Mouse (Mus musculus): ENCODE measurements at regions not wholly inside any gene's neighbourhood (a gene's known extent, or its start where the extent isn't known, plus 50 kb on each side); places are given as distances from the start of the nearest gene placed in this dataset.

DNA sequence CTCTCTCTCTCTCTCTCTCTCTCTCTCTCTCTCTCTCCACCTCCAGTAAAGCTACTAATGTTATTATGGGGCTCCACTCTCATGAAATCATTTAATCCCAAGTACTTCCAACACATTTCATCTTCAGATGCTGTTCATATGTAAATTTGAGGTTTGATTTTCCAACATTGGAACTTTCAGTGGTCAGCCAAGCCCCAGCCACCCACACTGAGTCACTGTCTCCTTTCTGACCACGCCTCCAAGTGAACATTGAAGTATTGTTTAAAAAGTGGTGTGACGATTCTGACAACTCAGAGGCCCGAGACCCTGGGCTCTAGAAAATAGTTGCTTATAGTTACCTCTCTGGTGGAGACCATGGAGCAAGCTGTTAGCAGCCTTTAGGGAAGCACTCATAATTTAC is 313.3 kb downstream of the Qdpr start:
- WGBS = 47% methylated on average over 3 of the region's 3 CpGs
- H3K27me3 ChIP-seq (ENCODE audit: insufficient read depth, low read length) = no peaks in the 10 kb centered on the region
- H3K9ac ChIP-seq (replicated peaks; ENCODE audit: low read length, poor library complexity, severe bottlenecking) = no peak overlapping the region
- ATAC-seq (ENCODE audit: low FRiP score) (no peak), DNase-seq (ENCODE audit: low spot score) (no peak)
- no peaks in the 10 kb centered on the region for H3K36me3 ChIP-seq (ENCODE audit: insufficient read depth, low read length)
- no peak overlapping the region for H3K4me3 ChIP-seq (ENCODE audit: low read depth, low read length)
- TF ChIP-seq CTCF (IDR thresholded peaks at IDR 0.05) = no peak
- H3K27ac ChIP-seq (ENCODE audit: low read depth, low read length) = no peak overlapping the region
- H3K9me3 ChIP-seq (ENCODE audit: low read length) = no peaks in the 10 kb centered on the region
- H3K4me2 ChIP-seq (ENCODE audit: low read depth, low read length, poor library complexity, severe bottlenecking) = no peak overlapping the region
- no peaks in the 10 kb centered on the region for H3K4me1 ChIP-seq (ENCODE audit: insufficient read depth, low read length)

DNA sequence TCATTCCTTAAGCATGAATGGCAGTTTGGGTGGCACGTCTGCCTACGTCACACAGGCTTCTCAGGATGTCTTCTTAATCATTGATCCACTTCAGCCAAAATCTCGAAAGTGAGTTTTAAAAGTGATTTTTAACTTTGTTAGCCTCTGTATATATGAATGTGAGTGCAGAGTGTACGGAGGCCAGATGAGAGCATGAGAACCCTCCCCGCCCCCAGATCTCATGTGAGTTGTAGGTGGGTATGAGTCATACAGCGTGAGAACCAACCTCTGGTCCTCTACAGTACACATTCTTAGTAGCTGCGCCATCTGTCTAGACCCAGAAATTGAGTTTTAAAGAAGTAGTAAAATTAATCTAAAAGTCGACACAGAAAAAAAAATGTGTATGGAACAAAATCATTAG is 322.1 kb downstream of the Qdpr start:
- no peak for TF ChIP-seq CTCF (IDR thresholded peaks at IDR 0.05)
- ATAC-seq (ENCODE audit: low FRiP score) = no peak
- WGBS = 93% methylated on average over 8 of the region's 8 CpGs
- Histone ChIP-seq H3K4me3 (ENCODE audit: low read depth, low read length) (no peak overlapping the region), H3K9me3 (ENCODE audit: low read length) (no peaks in the 10 kb centered on the region), H3K27ac (ENCODE audit: low read depth, low read length) (no peak overlapping the region), H3K27me3 (ENCODE audit: insufficient read depth, low read length) (no peaks in the 10 kb centered on the region), H3K9ac (replicated peaks; ENCODE audit: low read length, poor library complexity, severe bottlenecking) (no peak overlapping the region), H3K4me1 (ENCODE audit: insufficient read depth, low read length) (no peaks in the 10 kb centered on the region), H3K36me3 (ENCODE audit: insufficient read depth, low read length) (no peaks in the 10 kb centered on the region), H3K4me2 (ENCODE audit: low read depth, low read length, poor library complexity, severe bottlenecking) (no peak overlapping the region)
- DNase-seq (ENCODE audit: low spot score) = no peak

DNA sequence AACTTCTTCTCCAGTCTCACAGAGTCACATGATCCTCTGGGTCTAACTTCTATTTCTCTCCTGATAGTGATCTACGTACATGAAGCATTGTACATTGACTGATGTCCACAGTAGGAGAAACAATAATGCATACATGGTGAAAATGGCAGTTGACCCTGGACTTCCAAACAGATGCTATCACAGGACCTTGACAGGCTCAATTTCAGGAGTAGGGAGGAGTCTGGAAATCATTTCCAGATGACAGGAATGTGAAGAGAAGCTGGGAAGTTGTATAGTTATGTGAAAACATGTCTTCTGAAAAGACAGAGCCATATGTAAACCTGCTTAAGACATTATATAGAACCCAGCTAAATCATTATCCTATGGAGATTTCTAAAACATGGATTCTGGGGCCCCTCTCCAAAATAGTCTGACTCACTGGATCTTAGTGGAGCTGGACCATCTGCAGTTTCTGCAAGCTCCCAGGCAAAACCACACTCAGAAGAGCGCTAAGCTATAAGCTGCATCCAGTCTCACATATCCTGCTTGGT is 322.3 kb upstream of the Ldb2 start:
- 83% methylated on average over 2 of the region's 2 CpGs for WGBS
- DNase-seq (ENCODE audit: low spot score) (no peak), ATAC-seq (ENCODE audit: low FRiP score) (no peak)
- no peaks in the 10 kb centered on the region for H3K4me1 ChIP-seq (ENCODE audit: insufficient read depth, low read length)
- TF ChIP-seq CTCF (IDR thresholded peaks at IDR 0.05) = no peak
- H3K36me3 ChIP-seq (ENCODE audit: insufficient read depth, low read length) = no peaks in the 10 kb centered on the region
- H3K9ac ChIP-seq (replicated peaks; ENCODE audit: low read length, poor library complexity, severe bottlenecking) = no peak overlapping the region
- H3K27ac ChIP-seq (ENCODE audit: low read depth, low read length) = no peak overlapping the region
- no peak overlapping the region for H3K4me3 ChIP-seq (ENCODE audit: low read depth, low read length)
- H3K27me3 ChIP-seq (ENCODE audit: insufficient read depth, low read length) = no peaks in the 10 kb centered on the region
- no peaks in the 10 kb centered on the region for H3K9me3 ChIP-seq (ENCODE audit: low read length)
- H3K4me2 ChIP-seq (ENCODE audit: low read depth, low read length, poor library complexity, severe bottlenecking) = no peak overlapping the region

DNA sequence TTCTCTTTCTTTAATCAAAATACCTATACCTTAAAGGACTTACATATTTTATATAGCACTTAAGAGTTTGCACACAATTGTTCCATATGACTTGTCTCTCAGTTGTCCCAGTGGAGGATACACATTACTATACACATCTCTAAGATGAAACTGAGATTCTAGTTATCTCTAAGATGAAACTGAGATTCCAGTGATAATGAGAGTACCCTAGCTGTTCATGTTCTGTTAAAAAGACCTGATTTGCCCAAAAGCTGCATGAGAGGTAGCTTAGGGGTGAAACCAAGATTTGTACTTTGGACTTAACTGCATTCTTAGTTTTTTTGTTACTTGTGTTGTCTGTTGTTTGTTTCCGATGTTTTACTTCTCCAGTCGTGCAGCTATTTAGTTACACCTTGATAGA is 320.3 kb upstream of the Ldb2 start:
- Histone ChIP-seq H3K4me3 (ENCODE audit: low read depth, low read length) (no peak overlapping the region), H3K9me3 (ENCODE audit: low read length) (no peaks in the 10 kb centered on the region), H3K4me1 (ENCODE audit: insufficient read depth, low read length) (no peaks in the 10 kb centered on the region), H3K27ac (ENCODE audit: low read depth, low read length) (no peak overlapping the region), H3K36me3 (ENCODE audit: insufficient read depth, low read length) (no peaks in the 10 kb centered on the region), H3K4me2 (ENCODE audit: low read depth, low read length, poor library complexity, severe bottlenecking) (no peak overlapping the region), H3K9ac (replicated peaks; ENCODE audit: low read length, poor library complexity, severe bottlenecking) (no peak overlapping the region), H3K27me3 (ENCODE audit: insufficient read depth, low read length) (no peaks in the 10 kb centered on the region)
- WGBS = 98% methylated on average over 2 of the region's 2 CpGs
- ATAC-seq (ENCODE audit: low FRiP score) = no peak
- DNase-seq (ENCODE audit: low spot score) = no peak
- no peak for TF ChIP-seq CTCF (IDR thresholded peaks at IDR 0.05)

DNA sequence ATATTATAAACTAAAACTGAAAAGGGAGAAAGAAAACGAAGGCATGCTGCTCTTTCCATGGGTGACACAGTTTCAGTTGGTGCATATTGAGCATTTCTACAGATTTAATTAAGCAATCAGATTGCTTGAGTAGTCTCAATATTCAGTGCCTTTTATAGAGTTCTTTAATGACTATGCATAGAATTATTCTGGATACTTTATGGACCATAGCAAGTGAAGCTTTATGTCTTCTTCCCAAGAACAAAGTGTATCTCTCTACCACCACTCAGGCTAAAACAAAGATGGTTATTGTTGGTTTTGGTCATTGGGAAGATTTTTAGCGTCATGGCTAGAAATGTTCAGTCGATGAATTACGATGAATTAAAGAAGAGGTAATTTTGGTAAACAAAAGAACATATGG is 311.8 kb upstream of the Ldb2 start:
- Histone ChIP-seq H3K9ac (replicated peaks; ENCODE audit: low read length, poor library complexity, severe bottlenecking) (no peak overlapping the region), H3K27me3 (ENCODE audit: insufficient read depth, low read length) (no peaks in the 10 kb centered on the region), H3K27ac (ENCODE audit: low read depth, low read length) (no peak overlapping the region), H3K4me3 (ENCODE audit: low read depth, low read length) (no peak overlapping the region), H3K36me3 (ENCODE audit: insufficient read depth, low read length) (no peaks in the 10 kb centered on the region), H3K4me1 (ENCODE audit: insufficient read depth, low read length) (no peaks in the 10 kb centered on the region), H3K4me2 (ENCODE audit: low read depth, low read length, poor library complexity, severe bottlenecking) (no peak overlapping the region), H3K9me3 (ENCODE audit: low read length) (no peaks in the 10 kb centered on the region)
- no peak for TF ChIP-seq CTCF (IDR thresholded peaks at IDR 0.05)
- DNase-seq (ENCODE audit: low spot score) (no peak), ATAC-seq (ENCODE audit: low FRiP score) (no peak)
- 91% methylated on average over 4 of the region's 4 CpGs for WGBS

DNA sequence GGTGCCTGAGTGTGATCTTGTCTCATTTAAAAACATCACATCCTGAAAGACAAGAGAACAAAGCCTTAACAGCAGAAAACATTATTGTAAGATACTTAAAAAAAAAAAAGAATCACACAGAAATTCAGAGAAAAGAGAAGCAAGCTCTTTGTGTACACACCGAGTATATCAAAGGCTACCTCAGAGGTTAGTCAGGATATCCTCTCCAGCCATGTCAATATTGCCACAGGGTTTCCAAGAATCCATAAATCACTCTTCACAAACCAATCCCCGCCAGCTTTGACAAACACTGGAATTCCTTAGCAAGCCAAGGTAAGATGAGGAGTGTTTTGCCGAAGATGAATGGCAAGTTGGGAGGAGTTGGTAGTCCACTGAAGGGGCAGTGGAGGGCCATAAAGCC is 311.3 kb upstream of the Ldb2 start:
- TF ChIP-seq CTCF (IDR thresholded peaks at IDR 0.05) = no peak
- Histone ChIP-seq H3K4me1 (ENCODE audit: insufficient read depth, low read length) (no peaks in the 10 kb centered on the region), H3K4me3 (ENCODE audit: low read depth, low read length) (no peak overlapping the region), H3K27me3 (ENCODE audit: insufficient read depth, low read length) (no peaks in the 10 kb centered on the region), H3K36me3 (ENCODE audit: insufficient read depth, low read length) (no peaks in the 10 kb centered on the region), H3K27ac (ENCODE audit: low read depth, low read length) (no peak overlapping the region), H3K9ac (replicated peaks; ENCODE audit: low read length, poor library complexity, severe bottlenecking) (no peak overlapping the region), H3K4me2 (ENCODE audit: low read depth, low read length, poor library complexity, severe bottlenecking) (no peak overlapping the region), H3K9me3 (ENCODE audit: low read length) (no peaks in the 10 kb centered on the region)
- DNase-seq (ENCODE audit: low spot score) = no peak
- no peak for ATAC-seq (ENCODE audit: low FRiP score)
- WGBS = 74% methylated on average over 3 of the region's 3 CpGs
